Mouse (Mus musculus) stomach, postnatal 0 days (tissue): ENCODE measurements at regions not wholly inside any gene's neighbourhood (a gene's known extent, or its start where the extent isn't known, plus 50 kb on each side); places are given as distances from the start of the nearest gene placed in this dataset.

Experiments
- ATAC-seq: fragments of 200-750 bp; cut with Nextera tagmentation; 2 replicates; pipeline ENCODE4 v1.8.0; 2017; ENCODE audit not compliant: low FRiP score, low TSS enrichment
- DNase-seq: peaks from one replicate; pipeline ENCODE4 v3.0.0-alpha.2; 2016; ENCODE audit warnings: low spot score
- H3K27ac ChIP-seq: fragments of 300-500 bp; sonication (generic); replicated peaks from 2 replicates; pipeline ENCODE4 v1.5.1; 2014; ENCODE audit warnings: mild to moderate bottlenecking, control low read depth
- H3K27me3 ChIP-seq: fragments of 300-500 bp; sonication (generic); 2 replicates; pipeline ENCODE4 v1.6.1; 2014; ENCODE audit warnings: low read length; ENCODE audit not compliant: control insufficient read depth, insufficient read depth
- H3K36me3 ChIP-seq: fragments of 300-500 bp; sonication (generic); 2 replicates; pipeline ENCODE4 v1.6.1; 2014; ENCODE audit warnings: low read length, mixed read lengths; ENCODE audit not compliant: control insufficient read depth, insufficient read depth
- H3K4me1 ChIP-seq: fragments of 300-500 bp; sonication (generic); replicated peaks from 2 replicates; pipeline ENCODE4 v1.6.1; 2014; ENCODE audit warnings: antibody characterized with exemption; ENCODE audit not compliant: control insufficient read depth, insufficient read depth
- H3K4me2 ChIP-seq: fragments of 300-500 bp; sonication (generic); replicated peaks from 2 replicates; pipeline ENCODE4 v1.6.1; 2014; ENCODE audit warnings: low read depth, mild to moderate bottlenecking, control low read depth, moderate library complexity
- H3K4me3 ChIP-seq: fragments of 300-500 bp; sonication (generic); 2 replicates; pipeline ENCODE4 v1.5.1; 2014; ENCODE audit warnings: low read depth, low read length, control low read depth
- H3K9ac ChIP-seq: fragments of 300-500 bp; sonication (generic); 2 replicates; pipeline ENCODE4 v1.6.1; 2014; ENCODE audit warnings: mild to moderate bottlenecking, low read length, control low read depth, mixed read lengths
- H3K9me3 ChIP-seq: fragments of 300-500 bp; sonication (generic); 2 replicates; pipeline ENCODE4 v1.6.1; 2016; ENCODE audit warnings: low read length; ENCODE audit not compliant: control insufficient read depth
- CTCF ChIP-seq: IDR thresholded peaks from 2 replicates; pipeline ENCODE4 v1.5.1; 2016; ENCODE audit warnings: antibody characterized with exemption, low read depth, mild to moderate bottlenecking, moderate library complexity
- EP300 ChIP-seq: optimal IDR thresholded peaks from 2 replicates; pipeline ENCODE3; 2016; ENCODE audit warnings: antibody characterized with exemption
- WGBS: fragments of 180-500 bp; shearing (Covaris S2); extraction: QIAGEN DNeasy Blood & Tissue Kit; methylation state at CpG from one replicate; pipeline ENCODE4 v1.1.7; 2014; 5-methylcytosine and 5-hydroxymethylcytosine counted together

- Histone ChIP-seq H3K4me3 (no peak overlapping the region), H3K9me3 (no peaks in the 10 kb centered on the region), H3K27me3 (no peaks in the 10 kb centered on the region), H3K4me1 (no peaks in the 10 kb centered on the region), H3K9ac (no peak overlapping the region), H3K36me3 (no peaks in the 10 kb centered on the region), H3K27ac (no peak overlapping the region), H3K4me2 (no peak overlapping the region)
- peak; percentile 32; the same call in 1 of the 2 replicates for TF ChIP-seq CTCF
- no peak for TF ChIP-seq EP300
- no peak for ATAC-seq
- 72% methylated on average over 2 of the region's 2 CpGs for WGBS
- no peak for DNase-seq
Measured at GRCm38 (mm10) chr5:69464435-69464834, 78.0 kb downstream of the Yipf7 start.
